Mouse (Mus musculus): Measurements from ENCODE around the gene Psmb9. TPM values are rescaled to one million over a fixed set of nuclear protein-coding genes. Genes with fewer than 3 reads are reported as not detected.
"Not testable (repeated sequence)": the region's sequence is repeated elsewhere in the genome, so short reads cannot be mapped to it uniquely, and the experiment has no call there.

Gene Psmb9
- polyA plus RNA-seq, 1 experiment, result 32.2 TPM

DNA sequence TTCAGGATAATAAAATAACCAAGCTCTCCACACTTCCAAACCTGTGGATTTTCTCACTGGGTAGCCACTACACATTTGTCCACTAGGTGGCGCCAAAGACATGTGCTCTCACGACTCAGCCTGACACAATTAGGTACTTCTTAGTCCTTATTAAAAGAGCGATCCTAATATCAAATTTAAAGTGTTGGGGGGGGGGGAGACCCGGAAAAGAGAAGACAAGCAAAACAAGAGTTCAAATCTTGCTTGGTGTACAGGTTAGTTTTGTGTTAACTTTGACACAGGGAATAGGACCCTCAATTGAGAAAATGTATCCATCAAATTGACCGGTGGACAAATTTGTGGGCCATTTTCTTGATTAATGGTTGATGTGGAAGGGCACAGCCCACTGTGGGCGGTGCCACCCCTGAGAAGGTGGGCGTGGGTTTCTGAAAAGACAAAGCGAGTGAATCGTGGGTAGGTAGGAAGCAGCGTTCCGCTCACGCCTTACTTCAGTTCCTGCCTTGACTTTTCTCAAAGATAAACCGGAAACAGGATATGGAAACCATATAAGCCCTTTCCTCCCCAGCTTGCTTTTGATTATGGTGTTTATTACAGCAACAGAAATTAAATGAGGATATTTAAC is 16.6 kb downstream of the Psmb9 start:
- Histone ChIP-seq H3K4me3 (replicated peaks) (peak overlapping the region; percentile 75), H3K27me3 (replicated peaks) (peaks cover 6% of the 10 kb centered on the region), H3K9me3 (peaks cover 5% of the 10 kb centered on the region), H3K36me3 (replicated peaks; ENCODE audit: low read length) (no peaks in the 10 kb centered on the region), H3K4me1 (peaks cover 27% of the 10 kb centered on the region)
- TF ChIP-seq GATA1 (IDR thresholded peaks at IDR 0.05; ENCODE audit: borderline replicate concordance, low read length) (no peak), FLI1 (IDR thresholded peaks at IDR 0.05; ENCODE audit: low read length) (no peak)

DNA sequence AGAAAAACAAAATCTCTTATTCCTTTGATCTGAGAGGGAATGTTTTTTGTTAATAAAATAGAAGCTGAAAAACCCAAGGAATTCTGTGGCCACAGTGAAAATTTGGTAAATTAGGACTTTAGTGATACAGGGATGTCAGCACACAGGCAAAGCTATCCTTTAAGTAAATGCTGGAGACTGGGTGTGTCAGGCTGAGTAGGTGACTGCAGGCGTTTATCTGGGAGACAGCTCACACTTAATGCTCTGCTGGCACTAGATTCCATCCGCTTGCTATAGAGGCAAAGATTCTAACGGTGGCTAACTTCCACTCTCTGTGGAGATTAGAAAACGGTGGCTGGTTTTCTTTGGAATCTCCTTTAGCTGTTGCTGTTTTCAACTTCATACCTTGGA is 17.1 kb downstream of the Psmb9 start:
- H3K9me3 ChIP-seq, result peaks cover 8% of the 10 kb centered on the region
- H3K4me1 ChIP-seq, result peaks cover 30% of the 10 kb centered on the region
- H3K4me3 ChIP-seq (replicated peaks), result no peak overlapping the region
- TF ChIP-seq GATA1 (IDR thresholded peaks at IDR 0.05; ENCODE audit: borderline replicate concordance, low read length), result no peak
- no peak for TF ChIP-seq FLI1 (IDR thresholded peaks at IDR 0.05; ENCODE audit: low read length)
- H3K27me3 ChIP-seq (replicated peaks), result peaks cover 3% of the 10 kb centered on the region
- no peaks in the 10 kb centered on the region for H3K36me3 ChIP-seq (replicated peaks; ENCODE audit: low read length)

DNA sequence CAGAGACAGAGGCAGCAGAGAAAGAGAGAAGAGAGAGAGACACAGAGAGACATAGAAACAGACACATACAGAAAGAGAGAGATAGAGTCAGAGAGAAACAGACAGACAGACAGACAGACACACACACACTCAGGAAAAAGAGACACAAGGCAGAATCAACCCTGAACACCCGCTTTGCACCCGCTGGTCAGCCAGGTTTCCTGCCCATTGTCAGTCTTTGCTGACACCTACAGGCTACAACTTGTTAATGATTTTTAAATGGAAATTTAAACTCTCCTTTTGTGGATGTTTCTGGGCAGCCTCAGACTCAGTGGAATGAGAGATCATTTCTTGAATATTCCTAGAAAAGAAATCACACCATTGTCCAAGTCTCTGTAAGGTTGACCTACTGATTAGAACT is 18.3 kb downstream of the Psmb9 start:
- H3K9me3 ChIP-seq, result peaks cover 10% of the 10 kb centered on the region
- no peak for TF ChIP-seq GATA1 (IDR thresholded peaks at IDR 0.05; ENCODE audit: borderline replicate concordance, low read length)
- TF ChIP-seq FLI1 (IDR thresholded peaks at IDR 0.05; ENCODE audit: low read length), result no peak
- peaks cover 3% of the 10 kb centered on the region for H3K27me3 ChIP-seq (replicated peaks)
- no peaks in the 10 kb centered on the region for H3K36me3 ChIP-seq (replicated peaks; ENCODE audit: low read length)
- no peak overlapping the region for H3K4me3 ChIP-seq (replicated peaks)
- peaks cover 41% of the 10 kb centered on the region for H3K4me1 ChIP-seq

DNA sequence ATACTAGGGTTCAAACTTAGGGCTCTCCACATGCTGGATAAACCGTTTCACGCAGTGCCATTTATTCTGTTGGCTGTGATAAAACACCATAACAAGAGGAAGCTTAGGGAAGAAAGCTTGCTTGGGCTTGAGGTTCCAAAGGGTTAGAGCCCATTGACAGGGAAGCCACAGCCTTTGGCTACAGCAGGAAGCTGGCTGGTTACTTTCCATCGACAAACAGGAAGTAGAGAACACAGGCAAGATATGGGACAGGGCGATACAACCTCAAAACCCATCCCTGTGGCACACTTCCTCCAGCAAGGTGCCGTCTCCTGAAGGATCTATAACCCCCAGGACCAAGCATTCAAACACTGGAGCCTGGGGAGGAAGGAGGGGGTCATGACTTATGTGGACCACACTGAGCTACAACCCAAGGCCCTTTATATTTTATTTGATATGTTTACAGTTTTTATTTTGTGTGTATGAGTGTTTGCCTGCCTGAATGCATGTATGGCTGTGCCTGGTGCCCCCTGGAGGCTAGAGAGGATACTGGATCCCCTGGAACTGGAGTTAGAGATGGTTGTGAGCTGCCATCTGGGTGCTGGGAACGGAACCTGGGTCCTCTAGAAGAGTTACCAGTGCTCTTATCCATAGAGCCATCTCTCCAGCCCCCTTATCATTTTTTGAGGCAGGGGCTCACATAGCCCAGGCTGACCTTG is 22.4 kb downstream of the Psmb9 start:
- H3K27me3 ChIP-seq (replicated peaks), result no peaks in the 10 kb centered on the region
- H3K9me3 ChIP-seq, result peaks cover 11% of the 10 kb centered on the region
- no peaks in the 10 kb centered on the region for H3K36me3 ChIP-seq (replicated peaks; ENCODE audit: low read length)
- peak overlapping the region; percentile 50 for H3K4me3 ChIP-seq (replicated peaks)
- H3K4me1 ChIP-seq, result peaks cover 30% of the 10 kb centered on the region
- TF ChIP-seq GATA1 (IDR thresholded peaks at IDR 0.05; ENCODE audit: borderline replicate concordance, low read length), result peak; percentile 40; the same call in 1 of the 3 replicates
- TF ChIP-seq FLI1 (IDR thresholded peaks at IDR 0.05; ENCODE audit: low read length), result peak; percentile 36; the same call in 1 of the 2 replicates

DNA sequence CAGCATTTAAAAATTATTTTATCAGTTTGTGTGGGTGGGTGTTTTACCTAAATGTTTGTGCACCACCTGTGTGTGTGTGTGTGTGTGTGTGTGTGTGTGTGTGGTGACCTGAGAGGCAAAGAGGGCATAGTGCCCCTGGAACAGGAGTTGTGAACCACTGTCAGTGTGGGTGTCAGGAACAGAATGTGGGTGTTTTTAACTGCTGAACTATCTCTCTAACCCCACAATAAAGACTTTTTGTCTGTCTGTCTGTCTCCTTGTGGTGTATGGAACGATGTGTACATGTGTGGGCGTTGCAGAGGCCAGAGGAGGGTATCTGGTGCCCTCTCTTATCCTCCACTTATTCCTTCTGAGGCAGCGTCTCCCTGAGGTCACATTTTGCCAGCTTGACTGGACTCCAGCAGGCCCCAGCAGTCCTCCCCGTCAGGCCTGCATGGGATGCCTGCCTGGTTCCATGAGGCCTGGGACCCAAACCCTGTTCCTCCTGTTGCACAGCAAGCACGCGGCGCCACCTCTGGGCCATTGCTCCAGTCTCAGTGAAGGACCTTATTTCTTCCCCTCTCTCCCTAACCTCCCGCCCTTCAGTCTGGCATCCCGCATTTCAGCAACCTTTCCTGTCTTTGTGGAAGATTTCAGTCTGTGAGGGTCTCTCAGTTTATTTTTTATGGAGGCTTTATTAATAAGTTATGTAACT is 23.2 kb downstream of the Psmb9 start:
- H3K9me3 ChIP-seq, result peaks cover 11% of the 10 kb centered on the region
- no peaks in the 10 kb centered on the region for H3K27me3 ChIP-seq (replicated peaks)
- H3K4me3 ChIP-seq (replicated peaks), result peak overlapping the region; percentile 10
- H3K4me1 ChIP-seq, result peaks cover 29% of the 10 kb centered on the region
- TF ChIP-seq FLI1 (IDR thresholded peaks at IDR 0.05; ENCODE audit: low read length) (no peak), GATA1 (IDR thresholded peaks at IDR 0.05; ENCODE audit: borderline replicate concordance, low read length) (no peak)
- H3K36me3 ChIP-seq (replicated peaks; ENCODE audit: low read length), result no peaks in the 10 kb centered on the region

DNA sequence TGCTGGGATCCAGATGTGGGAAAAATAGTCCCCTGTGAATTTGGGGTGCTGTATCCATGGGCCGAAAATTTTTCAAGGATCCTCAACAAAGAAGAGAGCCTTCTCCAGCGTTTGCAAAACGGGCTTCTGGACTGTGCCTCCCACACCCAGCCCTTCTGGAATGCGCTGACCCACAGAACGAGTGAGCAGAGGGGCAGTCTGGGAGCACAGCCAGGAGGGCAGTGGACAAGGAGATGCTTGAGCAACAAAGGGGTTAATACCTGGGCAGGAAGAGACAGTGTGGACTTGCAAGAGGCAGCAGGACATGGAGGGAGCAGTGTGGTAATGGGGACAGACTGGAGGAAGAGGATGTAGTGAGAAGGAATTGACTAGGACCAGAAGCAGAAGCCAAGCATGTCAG is 32.0 kb downstream of the Psmb9 start:
- H3K4me1 ChIP-seq, result no peaks in the 10 kb centered on the region
- peaks cover 4% of the 10 kb centered on the region for H3K27me3 ChIP-seq (replicated peaks)
- no peaks in the 10 kb centered on the region for H3K9me3 ChIP-seq
- H3K36me3 ChIP-seq (replicated peaks; ENCODE audit: low read length), result no peaks in the 10 kb centered on the region
- H3K4me3 ChIP-seq (replicated peaks), result no peak overlapping the region
- TF ChIP-seq FLI1 (IDR thresholded peaks at IDR 0.05; ENCODE audit: low read length), result no peak
- TF ChIP-seq GATA1 (IDR thresholded peaks at IDR 0.05; ENCODE audit: borderline replicate concordance, low read length), result no peak

DNA sequence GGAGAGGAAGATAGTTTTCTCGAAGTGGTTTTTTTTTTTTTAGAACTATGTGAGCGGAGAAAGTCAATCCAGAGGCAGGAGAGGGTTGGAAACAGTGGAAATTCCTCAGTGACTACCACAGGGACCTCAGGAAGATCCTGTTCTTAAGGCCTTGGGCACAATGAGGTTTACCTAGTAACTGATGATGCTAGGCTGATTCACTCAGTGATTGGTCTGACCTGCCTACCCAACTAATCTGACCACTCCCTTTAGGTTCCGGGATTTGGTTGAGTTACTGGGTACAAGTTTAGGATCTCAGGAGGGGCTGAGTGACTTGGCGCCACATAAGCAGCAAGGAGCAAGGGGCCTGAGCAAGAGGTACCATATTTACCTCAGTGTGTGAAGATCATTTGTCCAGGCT is 34.6 kb downstream of the Psmb9 start, which contains the start of gene H2-DMb1:
Gene H2-DMb1, plus strand, starts transcription at position 150 of the 400 bp plus-strand sequence.
- Histone ChIP-seq H3K9me3 (no peaks in the 10 kb centered on the region), H3K27me3 (replicated peaks) (peaks cover 4% of the 10 kb centered on the region), H3K36me3 (replicated peaks; ENCODE audit: low read length) (no peaks in the 10 kb centered on the region), H3K4me1 (no peaks in the 10 kb centered on the region; the same call in 1 of the 2 replicates), H3K4me3 (replicated peaks) (no peak within 1 kb of the TSS)
- TF ChIP-seq GATA1 (IDR thresholded peaks at IDR 0.05; ENCODE audit: borderline replicate concordance, low read length) (no peak), FLI1 (IDR thresholded peaks at IDR 0.05; ENCODE audit: low read length) (no peak)

DNA sequence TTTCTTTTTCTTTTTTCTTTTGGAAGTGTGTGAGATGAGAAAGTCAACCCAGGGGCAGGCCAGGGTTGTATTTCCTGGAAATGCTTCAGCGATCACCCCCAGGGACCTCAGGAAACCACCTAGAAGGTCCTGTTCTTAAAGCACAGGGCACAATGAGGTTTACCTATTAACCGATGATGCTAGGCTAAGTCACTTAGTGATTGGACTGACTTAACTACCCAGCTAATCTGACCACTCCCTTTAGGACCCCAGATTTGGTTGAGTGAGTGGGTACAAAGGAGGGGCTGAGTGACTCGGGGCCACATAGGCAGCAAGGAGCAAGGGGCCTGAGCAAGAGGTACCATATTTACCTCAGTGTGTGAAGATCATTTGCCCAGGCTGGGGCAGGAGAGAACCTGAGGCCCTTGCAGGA is 42.6 kb downstream of the Psmb9 start:
- Histone ChIP-seq H3K36me3 (replicated peaks; ENCODE audit: low read length) (no peaks in the 10 kb centered on the region), H3K4me1 (peaks cover 36% of the 10 kb centered on the region), H3K4me3 (replicated peaks) (no peak overlapping the region), H3K27me3 (replicated peaks) (peaks cover 12% of the 10 kb centered on the region), H3K9me3 (no peaks in the 10 kb centered on the region)
- TF ChIP-seq GATA1 (IDR thresholded peaks at IDR 0.05; ENCODE audit: borderline replicate concordance, low read length) (no peak), FLI1 (IDR thresholded peaks at IDR 0.05; ENCODE audit: low read length) (no peak)

DNA sequence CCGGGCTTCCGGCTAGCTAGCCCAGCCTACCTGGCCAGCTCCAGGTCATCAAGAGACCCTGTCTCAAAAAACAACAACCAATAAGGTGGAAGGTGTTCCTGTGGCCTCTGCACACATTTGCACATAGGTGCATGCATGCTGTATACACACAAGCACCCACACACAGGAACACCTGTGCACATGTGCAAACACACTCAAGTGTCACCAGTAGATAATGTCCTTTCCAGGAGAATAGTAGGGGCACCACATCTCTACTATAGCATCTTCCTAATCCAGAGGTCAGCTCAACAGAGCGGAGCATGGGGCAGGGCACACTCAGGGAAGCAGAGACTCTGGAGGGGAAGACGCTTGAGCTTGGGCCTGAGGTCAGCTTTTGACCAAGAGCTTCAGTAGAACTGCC is 43.3 kb downstream of the Psmb9 start:
- not testable (repeated sequence) for H3K36me3 ChIP-seq (replicated peaks; ENCODE audit: low read length); H3K9me3 ChIP-seq; H3K4me3 ChIP-seq (replicated peaks)
- Histone ChIP-seq H3K27me3 (replicated peaks) (peaks cover 18% of the 10 kb centered on the region), H3K4me1 (peaks cover 42% of the 10 kb centered on the region)

DNA sequence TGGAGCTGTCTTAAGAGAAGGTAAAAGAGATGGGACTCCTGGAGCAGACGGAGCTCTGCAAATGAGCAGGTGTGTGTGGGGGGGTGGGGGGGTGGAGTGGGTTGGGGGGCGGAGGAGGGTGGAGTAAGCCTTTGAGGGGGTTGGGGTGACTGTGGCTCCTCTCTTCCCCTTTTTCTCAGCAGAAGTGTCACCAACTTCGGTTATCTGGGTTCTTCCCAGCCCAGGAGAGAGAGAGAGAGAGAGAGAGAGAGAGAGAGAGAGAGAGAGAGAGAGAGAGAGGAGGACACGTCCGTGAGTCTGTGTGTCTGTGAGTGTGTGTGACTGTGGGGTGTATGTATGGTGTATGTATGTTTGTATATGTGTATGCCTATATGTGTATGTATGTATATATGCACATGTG is 44.1 kb downstream of the Psmb9 start:
- Histone ChIP-seq H3K9me3 (no peaks in the 10 kb centered on the region), H3K27me3 (replicated peaks) (peaks cover 25% of the 10 kb centered on the region), H3K4me1 (peaks cover 42% of the 10 kb centered on the region), H3K36me3 (replicated peaks; ENCODE audit: low read length) (no peaks in the 10 kb centered on the region), H3K4me3 (replicated peaks) (peak overlapping the region; percentile 73)
- no peak for TF ChIP-seq GATA1 (IDR thresholded peaks at IDR 0.05; ENCODE audit: borderline replicate concordance, low read length)
- TF ChIP-seq FLI1 (IDR thresholded peaks at IDR 0.05; ENCODE audit: low read length), result no peak
